In genomic region chr19:46991145-46991544, GRCm38 (mm10) we compare ENCODE assay signal across 9 mouse cellular contexts. TPM values are rescaled to one million over a fixed set of nuclear protein-coding genes. Genes with fewer than 3 reads are reported as not detected.
A peak's percentile ranks its signal among the peaks of the same experiment; 100 is the strongest.
DNase-seq lines count a peak whose midpoint lies in the region; ATAC-seq lines count a peak whose summit lies in the region.
"Had no signal": no experiment of that assay in that cellular context is flagged by ENCODE, and none has a peak within 500 bp of the region (broad histone marks: within the 10 kb centered on the region; RNA-seq: fewer than 3 reads in every experiment).

No protein-coding gene starts in this region.

- DNase-seq in kidney, adult 11 months: peak; percentile 67
- peak; percentile 92 for DNase-seq in brain, adult 2 months (ENCODE audit: low read depth, low spot score)
- peak; percentile 85 to 93 for DNase-seq in heart, postnatal 14 days
- DNase-seq in layer of hippocampus, postnatal 36 days: peak; percentile 75 to 78
- peak; percentile 70 to 86 for DNase-seq in spleen, postnatal 14 days (ENCODE audit: low spot score in 2 of 2)

- no peaks in the 10 kb centered on the region for H3K9me3 ChIP-seq in kidney, embryonic 14.5 days (ENCODE audit: control insufficient read depth, low read length)
- no peaks in the 10 kb centered on the region for H3K9me3 ChIP-seq in midbrain, embryonic 13.5 days
- H3K9me3 ChIP-seq: neural tube, embryonic 12.5 days had no signal

- no peaks in the 10 kb centered on the region for H3K36me3 ChIP-seq in kidney, embryonic 14.5 days (ENCODE audit: control insufficient read depth, insufficient read depth, low read length)
- no peaks in the 10 kb centered on the region for H3K36me3 ChIP-seq in midbrain, embryonic 13.5 days
- H3K36me3 ChIP-seq: neural tube, embryonic 12.5 days had no signal

- no peak overlapping the region for H3K4me2 ChIP-seq in kidney, embryonic 14.5 days (replicated peaks; ENCODE audit: low read depth, low read length)
- H3K4me2 ChIP-seq in midbrain, embryonic 13.5 days (replicated peaks): no peak overlapping the region
- H3K4me2 ChIP-seq: neural tube, embryonic 12.5 days had no signal

- WGBS in kidney, embryonic 14.5 days: 13% methylated on average over 5 of the region's 5 CpGs
- WGBS in midbrain, embryonic 13.5 days: 9% methylated on average over 5 of the region's 5 CpGs

- no peak overlapping the region for H3K9ac ChIP-seq in kidney, embryonic 14.5 days (ENCODE audit: low read depth, low read length)
- no peak overlapping the region for H3K9ac ChIP-seq in midbrain, embryonic 13.5 days (replicated peaks)
- H3K9ac ChIP-seq: neural tube, embryonic 12.5 days had no signal

- H3K4me1 ChIP-seq in kidney, embryonic 14.5 days (ENCODE audit: control insufficient read depth, insufficient read depth, low read length): peaks cover 21% of the 10 kb centered on the region
- peaks cover 16% of the 10 kb centered on the region for H3K4me1 ChIP-seq in midbrain, embryonic 13.5 days (replicated peaks)

- no peak overlapping the region for H3K27ac ChIP-seq in kidney, embryonic 14.5 days (ENCODE audit: low read depth, low read length)
- H3K27ac ChIP-seq in midbrain, embryonic 13.5 days: no peak overlapping the region
- H3K27ac ChIP-seq: neural tube, embryonic 12.5 days had no signal

- ATAC-seq in kidney, embryonic 14.5 days (ENCODE audit: low FRiP score, low TSS enrichment): no peak
- ATAC-seq in erythroblast, adult 5-6 weeks (replicated peaks; ENCODE audit: low FRiP score, poor library complexity, severe bottlenecking): peak; percentile 72
- ATAC-seq in midbrain, embryonic 13.5 days: peak; percentile 56; the same call in 1 of the 2 replicates

- intact Hi-C loops in heart, postnatal 14 days (cut with DNase I): loop anchor here (1.0 to 10.0 kb wide), 3 partner anchors 115 to 316 kb away; partner anchors contain the start of genes Cnnm2 and Cyp17a1

- no peak overlapping the region for H3K4me3 ChIP-seq in kidney, embryonic 14.5 days (ENCODE audit: low read length)
- no peak overlapping the region for H3K4me3 ChIP-seq in midbrain, embryonic 13.5 days (replicated peaks)
- H3K4me3 ChIP-seq: neural tube, embryonic 12.5 days had no signal

- no peaks in the 10 kb centered on the region for H3K27me3 ChIP-seq in kidney, embryonic 14.5 days (ENCODE audit: control insufficient read depth, insufficient read depth, low read length)
- H3K27me3 ChIP-seq in midbrain, embryonic 13.5 days: no peaks in the 10 kb centered on the region
- H3K27me3 ChIP-seq: neural tube, embryonic 12.5 days had no signal

RNA-seq across cellular contexts. Expression of gene Ina, which starts 23.4 kb away (rescaled TPM):
- 0.31 and 0.41 TPM in 2 replicates for polyA plus RNA-seq in kidney, embryonic 14.5 days (2014; fragmentation: Nextera tagmentation; extraction: Ambion mirVana)
- not detected in 2 replicates for total RNA-seq in erythroblast, adult 5-6 weeks (2015; ENCODE audit: low replicate concordance)
- total RNA-seq in erythroblast, adult 5-6 weeks (2017; ENCODE audit: low replicate concordance): not detected in 2 replicates
- not detected for total RNA-seq in heart, postnatal 14 days (2021)
- 100 to 1,000 TPM; 183 to 189 TPM for total RNA-seq in layer of hippocampus, postnatal 36 days (2021)
- polyA plus RNA-seq in midbrain, embryonic 13.5 days (2015; fragmentation: Nextera tagmentation; extraction: Ambion mirVana): 481 and 511 TPM in 2 replicates

RNA-seq across cellular contexts. Expression of gene Nt5c2, which starts 23.8 kb away (rescaled TPM):
- polyA plus RNA-seq in kidney, embryonic 14.5 days (2014; fragmentation: Nextera tagmentation; extraction: Ambion mirVana): 61.5 and 80.2 TPM in 2 replicates
- 20.2 and 22.4 TPM in 2 replicates for total RNA-seq in erythroblast, adult 5-6 weeks (2015; ENCODE audit: low replicate concordance)
- 20.9 and 22.4 TPM in 2 replicates for total RNA-seq in erythroblast, adult 5-6 weeks (2017; ENCODE audit: low replicate concordance)
- total RNA-seq in heart, postnatal 14 days (2021): 10 to 100 TPM; 64.9 to 75.1 TPM
- 10 to 100 TPM; 69.8 to 84.2 TPM for total RNA-seq in layer of hippocampus, postnatal 36 days (2021)
- polyA plus RNA-seq in midbrain, embryonic 13.5 days (2015; fragmentation: Nextera tagmentation; extraction: Ambion mirVana): 96.0 and 97.2 TPM in 2 replicates

RNA-seq across cellular contexts. Expression of gene Pcgf6, which starts 59.6 kb away (rescaled TPM):
- polyA plus RNA-seq in kidney, embryonic 14.5 days (2014; fragmentation: Nextera tagmentation; extraction: Ambion mirVana): 36.4 and 37.1 TPM in 2 replicates
- total RNA-seq in erythroblast, adult 5-6 weeks (2015; ENCODE audit: low replicate concordance): 6.1 and 9.2 TPM in 2 replicates
- total RNA-seq in erythroblast, adult 5-6 weeks (2017; ENCODE audit: low replicate concordance): 1.9 and 2.5 TPM in 2 replicates
- total RNA-seq in heart, postnatal 14 days (2021): 1 to 10 TPM; 2.8 to 2.9 TPM
- total RNA-seq in layer of hippocampus, postnatal 36 days (2021): 10 to 100 TPM; 21.3 to 24.6 TPM
- polyA plus RNA-seq in midbrain, embryonic 13.5 days (2015; fragmentation: Nextera tagmentation; extraction: Ambion mirVana): 28.9 and 31.2 TPM in 2 replicates

Comparison
In these comparisons a context has a peak if more than half of its experiments do, and no peak if none do; other contexts are left out.
1. RNA of gene Ina, which starts 23.4 kb away (total RNA-seq): 183 to 189 TPM in layer of hippocampus, postnatal 36 days; not detected in heart, postnatal 14 days and not detected in erythroblast, adult 5-6 weeks; every median in the first group is over 100 times any median in the second.
2. Peak in every context shown above with its lines, with median percentiles within 50 percentile points of each other: DNase-seq.